Mouse (Mus musculus): ENCODE data around the gene Vipas39. TPM values are rescaled to one million over a fixed set of nuclear protein-coding genes. Genes with fewer than 3 reads are reported as not detected.
"Not testable (repeated sequence)": the region's sequence is repeated elsewhere in the genome, so short reads cannot be mapped to it uniquely, and the experiment has no call there.

Vipas39 gene
- total RNA-seq, 1 experiment from 2014 or later = 35.4 TPM

- ATAC-seq (replicated peaks in 1 of 2; ENCODE audit: insufficient read depth in 1 of 2, low FRiP score in 2 of 2, low TSS enrichment in 1 of 2, low read depth in 1 of 2, poor library complexity in 2 of 2, severe bottlenecking in 2 of 2) = peak; percentile 23 to 47; a peak in 1 of 4 replicates
Observed at GRCm38 (mm10) chr12:87278118-87278730, 12.2 kb upstream of the Vipas39 start.

GRCm38 (mm10) chr12:87277251-87277650 lies 11.2 kb upstream of the Vipas39 start:
- ATAC-seq (replicated peaks in 1 of 2; ENCODE audit: insufficient read depth in 1 of 2, low FRiP score in 2 of 2, low TSS enrichment in 1 of 2, low read depth in 1 of 2, poor library complexity in 2 of 2, severe bottlenecking in 2 of 2) = not testable (repeated sequence)

GRCm38 (mm10) chr12:87274853-87275831 lies 9.1 kb upstream of the Vipas39 start:
- no peak for ATAC-seq (replicated peaks in 1 of 2; ENCODE audit: insufficient read depth in 1 of 2, low FRiP score in 2 of 2, low TSS enrichment in 1 of 2, low read depth in 1 of 2, poor library complexity in 2 of 2, severe bottlenecking in 2 of 2)

- no peak for ATAC-seq (replicated peaks in 1 of 2; ENCODE audit: insufficient read depth in 1 of 2, low FRiP score in 2 of 2, low TSS enrichment in 1 of 2, low read depth in 1 of 2, poor library complexity in 2 of 2, severe bottlenecking in 2 of 2)
Observed at GRCm38 (mm10) chr12:87267682-87268081, 1.6 kb upstream of the Vipas39 start.

GRCm38 (mm10) chr12:87266827-87267603 lies 959 bp upstream of the Vipas39 start:
- ATAC-seq (replicated peaks in 1 of 2; ENCODE audit: insufficient read depth in 1 of 2, low FRiP score in 2 of 2, low TSS enrichment in 1 of 2, low read depth in 1 of 2, poor library complexity in 2 of 2, severe bottlenecking in 2 of 2) = peak in 1 of 2 experiments; percentile 4; a peak in 1 of 4 replicates

GRCm38 (mm10) chr12:87265444-87265843 lies 612 bp downstream of the Vipas39 start:
- ATAC-seq (replicated peaks in 1 of 2; ENCODE audit: insufficient read depth in 1 of 2, low FRiP score in 2 of 2, low TSS enrichment in 1 of 2, low read depth in 1 of 2, poor library complexity in 2 of 2, severe bottlenecking in 2 of 2) = no peak

GRCm38 (mm10) chr12:87260562-87260961 lies 5.5 kb downstream of the Vipas39 start:
- ATAC-seq (replicated peaks in 1 of 2; ENCODE audit: insufficient read depth in 1 of 2, low FRiP score in 2 of 2, low TSS enrichment in 1 of 2, low read depth in 1 of 2, poor library complexity in 2 of 2, severe bottlenecking in 2 of 2) = no peak

- no peak for ATAC-seq (replicated peaks in 1 of 2; ENCODE audit: insufficient read depth in 1 of 2, low FRiP score in 2 of 2, low TSS enrichment in 1 of 2, low read depth in 1 of 2, poor library complexity in 2 of 2, severe bottlenecking in 2 of 2)
Observed at GRCm38 (mm10) chr12:87256629-87257028, 9.4 kb downstream of the Vipas39 start.

GRCm38 (mm10) chr12:87253878-87254277 lies 12.2 kb downstream of the Vipas39 start:
- ATAC-seq (replicated peaks in 1 of 2; ENCODE audit: insufficient read depth in 1 of 2, low FRiP score in 2 of 2, low TSS enrichment in 1 of 2, low read depth in 1 of 2, poor library complexity in 2 of 2, severe bottlenecking in 2 of 2) = no peak

GRCm38 (mm10) chr12:87250161-87250560 lies 15.9 kb downstream of the Vipas39 start:
- ATAC-seq (replicated peaks in 1 of 2; ENCODE audit: insufficient read depth in 1 of 2, low FRiP score in 2 of 2, low TSS enrichment in 1 of 2, low read depth in 1 of 2, poor library complexity in 2 of 2, severe bottlenecking in 2 of 2) = no peak

- no peak for ATAC-seq (replicated peaks in 1 of 2; ENCODE audit: insufficient read depth in 1 of 2, low FRiP score in 2 of 2, low TSS enrichment in 1 of 2, low read depth in 1 of 2, poor library complexity in 2 of 2, severe bottlenecking in 2 of 2)
Observed at GRCm38 (mm10) chr12:87238632-87239031, 27.4 kb downstream of the Vipas39 start, which contains the start of gene Noxred1. TSS of gene Noxred1 (minus strand) at chr12:87238732.

GRCm38 (mm10) chr12:87236882-87237483 lies 29.1 kb downstream of the Vipas39 start:
- peak; percentile 57 to 81 for ATAC-seq (replicated peaks in 1 of 2; ENCODE audit: insufficient read depth in 1 of 2, low FRiP score in 2 of 2, low TSS enrichment in 1 of 2, low read depth in 1 of 2, poor library complexity in 2 of 2, severe bottlenecking in 2 of 2)

GRCm38 (mm10) chr12:87230379-87230895 lies 35.6 kb downstream of the Vipas39 start:
- ATAC-seq (replicated peaks in 1 of 2; ENCODE audit: insufficient read depth in 1 of 2, low FRiP score in 2 of 2, low TSS enrichment in 1 of 2, low read depth in 1 of 2, poor library complexity in 2 of 2, severe bottlenecking in 2 of 2) = no peak

GRCm38 (mm10) chr12:87229633-87230032 lies 36.4 kb downstream of the Vipas39 start:
- no peak for ATAC-seq (replicated peaks in 1 of 2; ENCODE audit: insufficient read depth in 1 of 2, low FRiP score in 2 of 2, low TSS enrichment in 1 of 2, low read depth in 1 of 2, poor library complexity in 2 of 2, severe bottlenecking in 2 of 2)

GRCm38 (mm10) chr12:87226801-87227200 lies 39.3 kb downstream of the Vipas39 start:
- ATAC-seq (replicated peaks in 1 of 2; ENCODE audit: insufficient read depth in 1 of 2, low FRiP score in 2 of 2, low TSS enrichment in 1 of 2, low read depth in 1 of 2, poor library complexity in 2 of 2, severe bottlenecking in 2 of 2) = no peak

GRCm38 (mm10) chr12:87224950-87225349 lies 41.1 kb downstream of the Vipas39 start:
- ATAC-seq (replicated peaks in 1 of 2; ENCODE audit: insufficient read depth in 1 of 2, low FRiP score in 2 of 2, low TSS enrichment in 1 of 2, low read depth in 1 of 2, poor library complexity in 2 of 2, severe bottlenecking in 2 of 2) = peak in 1 of 2 experiments; percentile 32; a peak in 1 of 4 replicates

GRCm38 (mm10) chr12:87219362-87219761 lies 46.7 kb downstream of the Vipas39 start:
- no peak for ATAC-seq (replicated peaks in 1 of 2; ENCODE audit: insufficient read depth in 1 of 2, low FRiP score in 2 of 2, low TSS enrichment in 1 of 2, low read depth in 1 of 2, poor library complexity in 2 of 2, severe bottlenecking in 2 of 2)
